In genomic region chr3:101129090-101129489, GRCm38 (mm10) we compare ENCODE assay signal across 29 mouse cellular contexts. TPM values are rescaled to one million over a fixed set of nuclear protein-coding genes. Genes with fewer than 3 reads are reported as not detected.
DNase-seq lines count a peak whose midpoint lies in the region; ATAC-seq and TF ChIP-seq lines count a peak whose summit lies in the region.
"Had no signal": no experiment of that assay in that cellular context is flagged by ENCODE, and none has a peak within 500 bp of the region (broad histone marks: within the 10 kb centered on the region; RNA-seq: fewer than 3 reads in every experiment).

No protein-coding gene starts in this region.

- H3K4me2 ChIP-seq in intestine, embryonic 14.5 days (ENCODE audit: low read length): no peak overlapping the region
- no peak overlapping the region for H3K4me2 ChIP-seq in intestine, embryonic 15.5 days (replicated peaks)
- no peak overlapping the region for H3K4me2 ChIP-seq in embryonic facial prominence, embryonic 13.5 days
- H3K4me2 ChIP-seq in liver, embryonic 13.5 days: no peak overlapping the region
- H3K4me2 ChIP-seq: hindbrain, embryonic 15.5 days; limb, embryonic 13.5 days; midbrain, embryonic 15.5 days had no signal

- DNase-seq in intestine, embryonic 14.5 days (ENCODE audit: low spot score): peak; percentile 46
- DNase-seq in liver, embryonic 13.5 days: peak; percentile 5
- no peak for DNase-seq in embryo, embryonic 10 days (ENCODE audit: low spot score)
- DNase-seq in retina, embryonic 14.5 days (ENCODE audit: low spot score): no peak
- DNase-seq in embryo, embryonic 11 days: no peak
- DNase-seq: adrenal gland, adult 2 months; adrenal gland, postnatal 36 days; cerebellum, adult 2 months; cerebellum, postnatal 14 days; forebrain, postnatal 0 days; heart, postnatal 14 days; kidney, adult 2 months; kidney, postnatal 14 days; lung, adult 18-20 months; lung, postnatal 4 days; thymus, adult 2 months; thymus, postnatal 36 days had no signal

- no peak overlapping the region for H3K27ac ChIP-seq in intestine, embryonic 14.5 days (ENCODE audit: low read depth)
- H3K27ac ChIP-seq in intestine, embryonic 15.5 days: no peak overlapping the region
- H3K27ac ChIP-seq in embryonic facial prominence, embryonic 13.5 days: peak overlapping the region; percentile 34; the same call in 1 of the 2 replicates
- H3K27ac ChIP-seq in liver, embryonic 13.5 days: no peak overlapping the region
- H3K27ac ChIP-seq: hindbrain, embryonic 15.5 days; layer of hippocampus, adult 2 months; left cerebral cortex, adult 2 months; limb, embryonic 13.5 days; midbrain, embryonic 15.5 days had no signal

- H3K36me3 ChIP-seq in intestine, embryonic 14.5 days (ENCODE audit: control insufficient read depth, insufficient read depth, low read length): no peaks in the 10 kb centered on the region
- H3K36me3 ChIP-seq in intestine, embryonic 15.5 days: no peaks in the 10 kb centered on the region
- no peaks in the 10 kb centered on the region for H3K36me3 ChIP-seq in E14TG2a.4 (ENCODE audit: insufficient read depth, low read length)
- H3K36me3 ChIP-seq in embryonic facial prominence, embryonic 13.5 days: no peaks in the 10 kb centered on the region
- no peaks in the 10 kb centered on the region for H3K36me3 ChIP-seq in liver, embryonic 13.5 days
- H3K36me3 ChIP-seq: hindbrain, embryonic 10.5 days; hindbrain, embryonic 15.5 days; limb, embryonic 13.5 days; midbrain, embryonic 15.5 days had no signal

- no peak for ATAC-seq in intestine, embryonic 14.5 days (replicated peaks; ENCODE audit: low FRiP score, low TSS enrichment, low read depth)
- no peak for ATAC-seq in intestine, embryonic 15.5 days
- no peak for ATAC-seq in embryonic facial prominence, embryonic 13.5 days (ENCODE audit: insufficient number of reproducible peaks, insufficient read depth, low FRiP score, low TSS enrichment, low read depth)
- ATAC-seq in liver, embryonic 13.5 days (ENCODE audit: low read depth): peak; percentile 48; the same call in 1 of the 2 replicates
- ATAC-seq: activated CD4-positive, CD25-positive, alpha-beta regulatory T cell, adult 4 months; forebrain, postnatal 0 days; inflammation-experienced regulatory T-cells, adult 6 months; lung, postnatal 0 days; midbrain, embryonic 15.5 days had no signal

- TF ChIP-seq CTCF in E14TG2a.4 (conservative IDR thresholded peaks at IDR 0.05; ENCODE audit: low read length): no peak

- no peak overlapping the region for H3K9ac ChIP-seq in intestine, embryonic 14.5 days (ENCODE audit: low read length)
- H3K9ac ChIP-seq in intestine, embryonic 15.5 days: no peak overlapping the region
- no peak overlapping the region for H3K9ac ChIP-seq in embryonic facial prominence, embryonic 13.5 days
- H3K9ac ChIP-seq in liver, embryonic 13.5 days: no peak overlapping the region
- H3K9ac ChIP-seq: forebrain, postnatal 0 days; hindbrain, embryonic 15.5 days; limb, embryonic 13.5 days; midbrain, embryonic 15.5 days had no signal

- no peaks in the 10 kb centered on the region for H3K27me3 ChIP-seq in intestine, embryonic 14.5 days (replicated peaks; ENCODE audit: control insufficient read depth, insufficient read depth, low read length)
- no peaks in the 10 kb centered on the region for H3K27me3 ChIP-seq in intestine, embryonic 15.5 days (replicated peaks)
- H3K27me3 ChIP-seq in E14TG2a.4 (ENCODE audit: insufficient read depth, low read length): no peaks in the 10 kb centered on the region
- H3K27me3 ChIP-seq in embryonic facial prominence, embryonic 13.5 days: no peaks in the 10 kb centered on the region
- H3K27me3 ChIP-seq in liver, embryonic 13.5 days: no peaks in the 10 kb centered on the region
- H3K27me3 ChIP-seq: hindbrain, embryonic 15.5 days; limb, embryonic 13.5 days; midbrain, embryonic 15.5 days had no signal

- peaks cover 8% of the 10 kb centered on the region for H3K4me1 ChIP-seq in intestine, embryonic 14.5 days (replicated peaks; ENCODE audit: control insufficient read depth, insufficient read depth, low read length)
- H3K4me1 ChIP-seq in intestine, embryonic 15.5 days (replicated peaks): peaks cover 4% of the 10 kb centered on the region; the same call in 1 of the 2 replicates
- H3K4me1 ChIP-seq in E14TG2a.4 (replicated peaks; ENCODE audit: low read depth, low read length): peaks cover 54% of the 10 kb centered on the region
- H3K4me1 ChIP-seq in embryonic facial prominence, embryonic 13.5 days: peaks cover 22% of the 10 kb centered on the region
- H3K4me1 ChIP-seq in liver, embryonic 13.5 days (replicated peaks): peaks cover 17% of the 10 kb centered on the region
- H3K4me1 ChIP-seq: hindbrain, embryonic 15.5 days; midbrain, embryonic 15.5 days had no signal

- no peak overlapping the region for H3K4me3 ChIP-seq in intestine, embryonic 14.5 days (ENCODE audit: low read depth, low read length)
- H3K4me3 ChIP-seq in intestine, embryonic 15.5 days (replicated peaks): no peak overlapping the region
- H3K4me3 ChIP-seq in E14TG2a.4 (replicated peaks; ENCODE audit: low read length): peak overlapping the region; percentile 45; the same call in 1 of the 2 replicates
- H3K4me3 ChIP-seq in embryonic facial prominence, embryonic 13.5 days: no peak overlapping the region
- no peak overlapping the region for H3K4me3 ChIP-seq in liver, embryonic 13.5 days (replicated peaks)
- H3K4me3 ChIP-seq: hindbrain, embryonic 10.5 days; hindbrain, embryonic 15.5 days; layer of hippocampus, adult 2 months; left cerebral cortex, adult 2 months; limb, embryonic 13.5 days; midbrain, embryonic 15.5 days had no signal

- H3K9me3 ChIP-seq in intestine, embryonic 14.5 days (ENCODE audit: control insufficient read depth, low read length): no peaks in the 10 kb centered on the region
- no peaks in the 10 kb centered on the region for H3K9me3 ChIP-seq in intestine, embryonic 15.5 days
- H3K9me3 ChIP-seq in E14TG2a.4 (ENCODE audit: low read length): no peaks in the 10 kb centered on the region
- no peaks in the 10 kb centered on the region for H3K9me3 ChIP-seq in embryonic facial prominence, embryonic 13.5 days
- no peaks in the 10 kb centered on the region for H3K9me3 ChIP-seq in liver, embryonic 13.5 days (replicated peaks)
- H3K9me3 ChIP-seq: hindbrain, embryonic 10.5 days; hindbrain, embryonic 15.5 days; limb, embryonic 13.5 days; midbrain, embryonic 15.5 days had no signal

RNA-seq across cellular contexts. Expression of gene Ptgfrn, which starts 19.0 kb away (rescaled TPM):
- polyA plus RNA-seq in intestine, embryonic 14.5 days (2014; fragmentation: Nextera tagmentation; extraction: Ambion mirVana): 8.4 and 8.8 TPM in 2 replicates
- polyA plus RNA-seq in intestine, embryonic 15.5 days (2015; fragmentation: Nextera tagmentation; extraction: Ambion mirVana): 4.4 and 4.5 TPM in 2 replicates
- polyA plus RNA-seq in embryonic facial prominence, embryonic 13.5 days (2015; fragmentation: Nextera tagmentation; extraction: Ambion mirVana): 8.7 and 9.4 TPM in 2 replicates
- polyA plus RNA-seq in liver, embryonic 13.5 days (2015; fragmentation: Nextera tagmentation; extraction: Ambion mirVana): 0.39 and 0.46 TPM in 2 replicates

Comparison
In these comparisons a context has a peak if more than half of its experiments do, and no peak if none do; other contexts are left out.
1. DNase-seq: peak in intestine, embryonic 14.5 days (single experiment) and liver, embryonic 13.5 days (single experiment); none in embryo, embryonic 10 days (single experiment), retina, embryonic 14.5 days (single experiment) and embryo, embryonic 11 days (single experiment).